Mouse (Mus musculus) limb, embryonic 14.5 days (tissue): ENCODE measurements around the gene H2-Ob. TPM values are rescaled to one million over a fixed set of nuclear protein-coding genes. Genes with fewer than 3 reads are reported as not detected.

ENCODE experiments used
- ATAC-seq: fragments of 200-750 bp; cut with Nextera tagmentation; 2 replicates; pipeline ENCODE4 v1.8.0; 2017; ENCODE audit warnings: low read depth, moderate number of reproducible peaks, moderate TSS enrichment; ENCODE audit not compliant: low FRiP score
- DNase-seq: peaks from one replicate; pipeline ENCODE4 v3.0.0-alpha.2; 2015; ENCODE audit warnings: low spot score
- H3K27ac ChIP-seq: fragments of 300-500 bp; sonication (generic); replicated peaks from 2 replicates; pipeline ENCODE4 v1.5.1; 2014; ENCODE audit warnings: low read depth, mild to moderate bottlenecking, low read length, moderate library complexity, mixed read lengths
- H3K27me3 ChIP-seq: fragments of 300-500 bp; sonication (generic); 2 replicates; pipeline ENCODE4 v1.6.1; 2014; ENCODE audit warnings: low read length, mixed read lengths; ENCODE audit not compliant: control insufficient read depth, insufficient read depth
- H3K36me3 ChIP-seq: fragments of 300-500 bp; sonication (generic); 2 replicates; pipeline ENCODE4 v1.6.1; 2014; ENCODE audit warnings: mild to moderate bottlenecking, low read length, moderate library complexity, mixed read lengths; ENCODE audit not compliant: control insufficient read depth, insufficient read depth
- H3K4me1 ChIP-seq: fragments of 300-500 bp; sonication (generic); 2 replicates; pipeline ENCODE4 v1.6.1; 2014; ENCODE audit warnings: antibody characterized with exemption, low read length, mixed read lengths; ENCODE audit not compliant: control insufficient read depth, insufficient read depth
- H3K4me2 ChIP-seq: fragments of 300-500 bp; sonication (generic); replicated peaks from 2 replicates; pipeline ENCODE4 v1.6.1; 2014; ENCODE audit warnings: low read depth, mild to moderate bottlenecking, low read length, moderate library complexity; ENCODE audit not compliant: severe bottlenecking
- H3K4me3 ChIP-seq: fragments of 300-500 bp; sonication (generic); replicated peaks from 2 replicates; pipeline ENCODE4 v1.5.1; 2014; ENCODE audit warnings: low read length
- H3K9ac ChIP-seq: fragments of 300-500 bp; sonication (generic); 2 replicates; pipeline ENCODE4 v1.6.1; 2014; ENCODE audit warnings: mild to moderate bottlenecking, low read depth, low read length, moderate library complexity; ENCODE audit not compliant: severe bottlenecking
- H3K9me3 ChIP-seq: fragments of 300-500 bp; sonication (generic); 2 replicates; pipeline ENCODE4 v1.6.1; 2016; ENCODE audit warnings: low read length; ENCODE audit not compliant: control insufficient read depth
- POLR2A ChIP-seq: fragments of 200-500 bp; IDR thresholded peaks from 2 replicates; pipeline ENCODE4 v1.8.0; 2012; ENCODE audit warnings: inconsistent platforms, mild to moderate bottlenecking, moderate library complexity, borderline replicate concordance; ENCODE audit not compliant: insufficient read depth, insufficient read length; ENCODE audit errors: extremely low read depth
- WGBS: fragments of 180-500 bp; shearing (Covaris S2); extraction: QIAGEN DNeasy Blood & Tissue Kit; methylation state at CpG from one replicate; pipeline ENCODE4 v1.1.7; 2014; 5-methylcytosine and 5-hydroxymethylcytosine counted together
- polyA plus RNA-seq, 2 experiments: library from polyadenylated mRNA; depleted of rRNA in 1 of 2; stranded (reverse) in 1 of 2; unstranded in 1 of 2; fragments of >200 nt; fragmentation: Nextera tagmentation in 1 of 2; extraction: Ambion mirVana in 1 of 2; gene quantifications; 2 replicates each; pipeline versions ENCODE4 v1.2.1 to v1.2.3; 2012 to 2014

H2-Ob gene
- polyA plus RNA-seq, 2 experiments: 0.06 TPM; not detected in 1

DNA sequence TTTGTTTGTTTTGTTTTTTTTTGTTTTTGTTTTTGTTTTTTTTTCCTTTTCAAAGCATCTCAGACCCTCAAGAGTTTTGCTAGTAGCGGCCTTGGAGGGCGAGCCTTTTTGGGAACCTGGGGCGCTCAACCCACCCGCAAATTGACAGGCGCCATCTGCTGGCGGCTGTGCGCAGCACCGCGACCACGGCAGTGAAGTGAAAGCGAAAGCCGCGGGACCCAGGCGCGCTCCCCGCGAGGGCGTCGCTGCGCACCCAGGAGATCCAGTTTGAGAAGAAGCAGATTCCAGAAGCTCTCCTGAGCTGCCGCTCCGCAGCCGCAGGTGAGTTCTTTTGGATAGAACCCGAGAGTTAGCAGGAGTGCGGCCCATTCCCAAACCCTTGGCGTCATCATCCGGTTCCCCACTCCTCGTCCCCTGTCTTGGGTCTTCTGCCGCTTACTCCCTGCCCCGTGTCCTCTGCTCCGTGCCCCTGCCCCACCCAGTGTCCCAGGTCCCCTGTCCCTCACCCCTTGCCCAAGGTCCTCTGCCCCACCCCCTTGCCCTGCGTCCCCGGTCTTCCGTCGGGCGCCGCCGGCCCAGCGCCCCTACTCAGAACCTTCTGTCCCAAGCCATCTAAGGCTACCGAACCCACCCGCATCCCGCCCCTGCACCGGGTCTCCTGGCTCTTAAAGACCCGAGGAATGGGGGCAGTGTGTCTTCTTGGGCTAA lies 34.2 kb upstream of the H2-Ob start:
- Histone ChIP-seq H3K4me3 (peak overlapping the region; percentile 62), H3K36me3 (no peaks in the 10 kb centered on the region), H3K27ac (no peak overlapping the region), H3K9ac (peak overlapping the region; percentile 68), H3K4me2 (peak overlapping the region; percentile 92), H3K4me1 (no peaks in the 10 kb centered on the region; the same call in 1 of the 2 replicates), H3K9me3 (no peaks in the 10 kb centered on the region), H3K27me3 (peaks cover 16% of the 10 kb centered on the region; the same call in 1 of the 2 replicates)
- peak; percentile 44 for DNase-seq
- ATAC-seq: peak; percentile 82
- WGBS: 2% methylated on average over 41 of the region's 44 CpGs
- no peak for TF ChIP-seq POLR2A

DNA sequence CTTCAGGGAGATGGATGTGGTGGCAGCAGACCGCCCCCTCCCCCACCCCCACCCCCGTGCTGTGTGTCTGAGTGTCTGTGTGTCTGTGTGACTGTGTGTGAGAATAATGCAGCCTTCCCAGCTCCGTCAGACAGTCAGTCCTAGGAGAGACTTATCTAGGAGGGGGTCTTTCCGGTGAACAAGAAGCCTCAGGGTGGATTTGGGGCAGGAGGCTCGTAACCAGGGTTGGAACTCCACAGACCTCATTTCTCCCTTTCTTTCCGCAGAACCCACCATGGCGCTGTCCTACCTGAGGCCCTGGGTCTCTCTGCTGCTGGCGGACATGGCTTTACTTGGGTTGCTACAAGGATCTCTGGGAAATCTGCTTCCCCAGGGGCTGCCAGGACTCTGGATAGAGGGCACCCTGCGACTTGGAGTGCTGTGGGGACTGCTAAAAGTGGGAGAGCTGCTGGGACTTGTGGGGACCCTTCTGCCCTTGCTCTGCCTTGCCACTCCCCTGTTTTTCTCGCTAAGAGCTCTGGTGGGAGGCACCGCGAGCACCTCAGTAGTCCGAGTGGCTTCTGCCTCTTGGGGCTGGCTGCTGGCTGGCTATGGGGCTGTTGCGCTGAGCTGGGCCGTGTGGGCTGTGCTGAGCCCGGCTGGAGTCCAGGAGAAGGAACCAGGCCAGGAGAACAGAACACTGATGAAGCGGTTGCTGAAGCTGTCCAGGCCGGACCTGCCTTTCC lies 33.5 kb upstream of the H2-Ob start:
- no peaks in the 10 kb centered on the region for H3K9me3 ChIP-seq
- no peak for DNase-seq
- peak overlapping the region; percentile 62 for H3K4me3 ChIP-seq
- no peak for TF ChIP-seq POLR2A
- WGBS: 12% methylated on average over 18 of the region's 18 CpGs
- H3K27ac ChIP-seq: no peak overlapping the region
- H3K4me1 ChIP-seq: no peaks in the 10 kb centered on the region; the same call in 1 of the 2 replicates
- H3K9ac ChIP-seq: peak overlapping the region; percentile 68
- peak overlapping the region; percentile 92 for H3K4me2 ChIP-seq
- H3K27me3 ChIP-seq: peaks cover 21% of the 10 kb centered on the region; the same call in 1 of the 2 replicates
- H3K36me3 ChIP-seq: no peaks in the 10 kb centered on the region
- no peak for ATAC-seq

DNA sequence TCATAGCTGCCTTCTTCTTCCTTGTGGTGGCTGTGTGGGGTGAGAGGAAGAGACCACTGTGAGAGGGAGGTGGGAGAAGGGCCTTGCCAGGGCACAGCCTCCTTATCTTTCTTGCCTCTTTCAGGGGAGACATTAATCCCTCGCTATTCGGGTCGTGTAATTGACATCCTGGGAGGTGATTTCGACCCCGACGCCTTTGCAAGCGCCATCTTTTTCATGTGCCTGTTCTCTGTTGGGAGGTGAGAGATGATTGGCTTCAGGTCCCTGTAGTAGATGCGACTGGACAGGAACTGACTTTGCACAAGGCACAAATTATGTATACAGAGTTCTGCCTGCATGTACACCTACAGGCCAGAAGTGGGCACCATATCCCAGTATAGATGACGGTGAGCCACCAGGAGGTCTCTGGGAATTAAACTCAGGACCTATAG lies 32.9 kb upstream of the H2-Ob start:
- 21% methylated on average over 9 of the region's 9 CpGs for WGBS
- ATAC-seq (no peak), DNase-seq (no peak)
- Histone ChIP-seq H3K27me3 (peaks cover 25% of the 10 kb centered on the region; the same call in 1 of the 2 replicates), H3K27ac (no peak overlapping the region), H3K9me3 (no peaks in the 10 kb centered on the region), H3K36me3 (no peaks in the 10 kb centered on the region), H3K9ac (no peak overlapping the region), H3K4me3 (no peak overlapping the region; the same call in 1 of the 2 replicates), H3K4me1 (no peaks in the 10 kb centered on the region; the same call in 1 of the 2 replicates), H3K4me2 (peak overlapping the region; percentile 92; the same call in 1 of the 2 replicates)
- no peak for TF ChIP-seq POLR2A

DNA sequence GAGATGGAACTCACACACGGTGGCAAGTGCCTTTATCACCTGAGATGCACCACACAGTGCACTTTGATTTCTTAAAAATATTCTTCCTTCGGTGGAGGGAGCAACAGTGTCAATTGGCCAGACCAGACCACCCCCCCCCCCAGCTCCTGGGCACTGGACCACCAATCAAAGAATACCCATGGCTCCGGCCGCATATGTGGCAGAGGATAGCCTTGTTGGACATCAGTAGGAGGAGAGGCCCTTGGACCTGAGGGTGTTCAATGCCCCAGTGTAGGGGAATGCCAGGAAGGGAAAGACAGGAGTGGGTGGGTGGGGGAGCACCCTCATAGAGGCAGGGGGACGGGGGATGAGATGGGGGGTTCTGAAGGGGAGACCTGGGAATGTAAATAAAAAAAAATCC lies 32.0 kb upstream of the H2-Ob start:
- Histone ChIP-seq H3K4me3 (no peak overlapping the region), H3K27ac (no peak overlapping the region), H3K27me3 (peaks cover 34% of the 10 kb centered on the region; the same call in 1 of the 2 replicates), H3K9me3 (no peaks in the 10 kb centered on the region), H3K36me3 (no peaks in the 10 kb centered on the region), H3K4me2 (no peak overlapping the region), H3K4me1 (no peaks in the 10 kb centered on the region; the same call in 1 of the 2 replicates), H3K9ac (no peak overlapping the region)
- DNase-seq (no peak), ATAC-seq (no peak)
- no peak for TF ChIP-seq POLR2A
- 84% methylated on average over 5 of the region's 5 CpGs for WGBS

DNA sequence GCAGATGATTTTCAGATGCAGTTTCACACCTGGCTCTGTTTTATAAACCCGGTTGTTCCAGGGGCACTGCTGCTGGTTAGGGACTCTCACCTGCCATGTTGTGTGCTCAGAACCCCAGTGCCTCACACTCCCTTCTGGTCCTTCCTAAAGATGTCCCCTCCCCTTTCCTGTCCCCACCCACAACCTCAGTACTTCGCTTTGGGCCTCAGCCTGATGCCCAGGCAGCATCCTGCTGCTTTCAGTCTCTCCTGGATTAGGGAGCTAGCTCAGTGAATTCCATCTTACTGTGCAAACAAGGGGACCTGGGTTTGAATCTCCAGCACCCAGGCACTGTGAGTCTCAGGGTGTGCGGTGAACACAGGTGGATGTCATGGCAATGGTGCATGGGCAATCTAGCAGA lies 31.2 kb upstream of the H2-Ob start:
- WGBS: 57% methylated on average over 3 of the region's 3 CpGs
- H3K4me2 ChIP-seq: no peak overlapping the region
- no peak overlapping the region for H3K4me3 ChIP-seq
- no peak overlapping the region for H3K27ac ChIP-seq
- H3K9me3 ChIP-seq: no peaks in the 10 kb centered on the region
- DNase-seq (no peak), ATAC-seq (no peak)
- H3K4me1 ChIP-seq: no peaks in the 10 kb centered on the region; the same call in 1 of the 2 replicates
- TF ChIP-seq POLR2A: no peak
- H3K36me3 ChIP-seq: no peaks in the 10 kb centered on the region
- H3K27me3 ChIP-seq: peaks cover 41% of the 10 kb centered on the region; the same call in 1 of the 2 replicates
- no peak overlapping the region for H3K9ac ChIP-seq
